Mouse (Mus musculus) natural killer cell, adult 2 months (primary cell): Measurements from ENCODE around the gene Max.

Experiments
- DNase-seq, 2 experiments: peaks; one replicate each; pipeline ENCODE4 v3.0.0; 2022; ENCODE audit warnings: low spot score in 2 of 2

Max gene

GRCm38 (mm10) chr12:76887941-76888340 is 74.1 kb downstream of the Max start:
- DNase-seq, result no peak
